Mouse (Mus musculus) liver, postnatal 0 days (tissue): ENCODE measurements at regions not wholly inside any gene's neighbourhood (a gene's known extent, or its start where the extent isn't known, plus 50 kb on each side); places are given as distances from the start of the nearest gene placed in this dataset.

Source experiments
- CTCF ChIP-seq: sonication (generic); IDR thresholded peaks from 2 replicates; pipeline ENCODE4 v1.5.1; 2016; ENCODE audit warnings: antibody characterized with exemption, low read depth
- EP300 ChIP-seq: IDR thresholded peaks from 2 replicates; pipeline ENCODE4 v1.6.1; 2016; ENCODE audit warnings: antibody characterized with exemption, low read depth, mild to moderate bottlenecking

GRCm38 (mm10) chr12:13048168-13048727 is 106.5 kb upstream of the Mycn start:
- TF ChIP-seq CTCF, result no peak
- no peak for TF ChIP-seq EP300
